ENCODE assay signal across 11 mouse cellular contexts in the genomic region with DNA sequence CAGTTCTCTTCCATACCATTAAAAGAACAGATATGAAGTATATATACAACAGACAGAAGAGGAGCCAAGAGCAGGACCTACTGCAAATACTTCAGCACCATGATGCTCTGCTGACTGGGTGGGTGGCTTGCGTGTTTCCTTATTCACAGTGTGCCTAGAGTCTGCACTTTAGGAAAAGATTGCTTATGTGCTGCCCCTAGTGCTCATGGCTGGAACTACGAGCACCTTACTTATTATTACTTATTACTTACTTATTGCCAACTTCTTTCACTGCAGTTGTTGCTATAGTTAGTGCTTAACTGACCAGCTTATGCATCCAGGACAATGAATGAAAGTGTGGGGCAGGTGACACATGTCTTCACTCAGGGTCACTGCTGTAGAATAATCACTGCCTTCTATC.
DNase-seq lines count a peak whose midpoint lies in the region; ATAC-seq and TF ChIP-seq lines count a peak whose summit lies in the region.
"Had no signal": no experiment of that assay in that cellular context is flagged by ENCODE, and none has a peak within 500 bp of the region (broad histone marks: within the 10 kb centered on the region; RNA-seq: fewer than 3 reads in every experiment).

No protein-coding gene starts in this region.

- no peaks in the 10 kb centered on the region for H3K27me3 ChIP-seq in forebrain, embryonic 14.5 days (replicated peaks; ENCODE audit: control insufficient read depth, insufficient read depth, low read length)
- no peaks in the 10 kb centered on the region for H3K27me3 ChIP-seq in forebrain, embryonic 13.5 days
- no peaks in the 10 kb centered on the region for H3K27me3 ChIP-seq in lung, postnatal 0 days (replicated peaks; ENCODE audit: insufficient read depth, low read length)
- no peaks in the 10 kb centered on the region for H3K27me3 ChIP-seq in Patski
- H3K27me3 ChIP-seq in cerebellum, adult 2 months (ENCODE audit: control insufficient read depth, insufficient read depth, low read length): no peaks in the 10 kb centered on the region

- H3K4me3 ChIP-seq in forebrain, embryonic 14.5 days (ENCODE audit: low read depth, low read length): no peak overlapping the region
- no peak overlapping the region for H3K4me3 ChIP-seq in forebrain, embryonic 13.5 days
- no peak overlapping the region for H3K4me3 ChIP-seq in lung, postnatal 0 days (ENCODE audit: low read depth, low read length)
- H3K4me3 ChIP-seq in cerebellum, adult 2 months (replicated peaks; ENCODE audit: insufficient read depth, low read depth, low read length): no peak overlapping the region

- no peak for TF ChIP-seq EP300 in lung, postnatal 0 days (IDR thresholded peaks at IDR 0.05)

- H3K9me3 ChIP-seq in forebrain, embryonic 14.5 days (replicated peaks; ENCODE audit: control insufficient read depth, low read length): no peaks in the 10 kb centered on the region
- no peaks in the 10 kb centered on the region for H3K9me3 ChIP-seq in forebrain, embryonic 13.5 days (replicated peaks)
- H3K9me3 ChIP-seq in lung, postnatal 0 days (ENCODE audit: low read length): no peaks in the 10 kb centered on the region

- H3K9ac ChIP-seq in forebrain, embryonic 14.5 days (ENCODE audit: low read length): no peak overlapping the region
- H3K9ac ChIP-seq in forebrain, embryonic 13.5 days: no peak overlapping the region
- no peak overlapping the region for H3K9ac ChIP-seq in lung, postnatal 0 days (replicated peaks; ENCODE audit: low read depth)

- no peak for ATAC-seq in forebrain, embryonic 14.5 days
- ATAC-seq in forebrain, embryonic 13.5 days: no peak
- no peak for ATAC-seq in lung, postnatal 0 days
- no peak for ATAC-seq in Patski
- ATAC-seq in megakaryocyte-erythroid progenitor cell, adult 5-6 weeks (replicated peaks; ENCODE audit: low FRiP score, low TSS enrichment, poor library complexity, severe bottlenecking): peak; percentile 55; the same call in 1 of the 2 replicates

- H3K36me3 ChIP-seq in forebrain, embryonic 14.5 days (ENCODE audit: control insufficient read depth, insufficient read depth, low read length): no peaks in the 10 kb centered on the region
- peaks cover 12% of the 10 kb centered on the region; the same call in 1 of the 2 replicates for H3K36me3 ChIP-seq in forebrain, embryonic 13.5 days (ENCODE audit: poor library complexity, severe bottlenecking)
- H3K36me3 ChIP-seq in lung, postnatal 0 days (ENCODE audit: insufficient read depth, low read length): no peaks in the 10 kb centered on the region

- 81% methylated on average over 2 of the region's 2 CpGs for WGBS in forebrain, embryonic 14.5 days
- WGBS in forebrain, embryonic 13.5 days: 79% methylated on average over 2 of the region's 2 CpGs
- whole genome bisulfite sequencing in lung, postnatal 0 days: 74% methylated on average over 2 of the region's 2 CpGs
- WGBS in cerebellum, adult 2 months: 83% methylated on average over 2 of the region's 2 CpGs

- TF ChIP-seq POLR2A in cerebellum, adult 2 months (IDR thresholded peaks at IDR 0.05; ENCODE audit: borderline replicate concordance, insufficient read depth, low read length): no peak

- CTCF ChIA-PET in Patski (lab: Charles Lee): interaction anchor here (1.1 kb wide), 1 partner anchor 9 kb away, joined by 3 read pairs; no protein-coding TSS in a partner anchor

- peak; percentile 45 for TF ChIP-seq CTCF in lung, postnatal 0 days (IDR thresholded peaks at IDR 0.05)
- peak; percentile 46 for TF ChIP-seq CTCF in Patski (IDR thresholded peaks at IDR 0.05)
- no peak for TF ChIP-seq CTCF in cerebellum, adult 2 months (IDR thresholded peaks at IDR 0.05; ENCODE audit: borderline replicate concordance, insufficient read depth, low read depth, low read length)

- in situ Hi-C loops in Patski (cut with MboI; ENCODE audit: low pct_unique_long_range_greater_than_20kb): no loop called here

- DNase-seq in forebrain, embryonic 14.5 days (ENCODE audit: low spot score): peak; percentile 8
- DNase-seq in lung, postnatal 0 days (ENCODE audit: low spot score): peak; percentile 11
- DNase-seq in lung, postnatal 25 days (ENCODE audit: low spot score): no peak
- no peak for DNase-seq in Patski (ENCODE audit: low read depth, low spot score)
- no peak for DNase-seq in cerebellum, adult 2 months
- no peak for DNase-seq in kidney, postnatal 10 days
- DNase-seq: adrenal gland, postnatal 25 days; cerebellum, postnatal 36 days; thymus, postnatal 36 days had no signal

- H3K4me1 ChIP-seq in forebrain, embryonic 14.5 days (ENCODE audit: control insufficient read depth, insufficient read depth, low read length): no peaks in the 10 kb centered on the region
- no peaks in the 10 kb centered on the region for H3K4me1 ChIP-seq in forebrain, embryonic 13.5 days
- no peaks in the 10 kb centered on the region for H3K4me1 ChIP-seq in lung, postnatal 0 days (ENCODE audit: insufficient read depth, low read depth, low read length)
- H3K4me1 ChIP-seq in cerebellum, adult 2 months (ENCODE audit: control insufficient read depth, insufficient read depth, low read length): no peaks in the 10 kb centered on the region

- POLR2A ChIA-PET in Patski (lab: Charles Lee): no interaction called here

- H3K4me2 ChIP-seq in forebrain, embryonic 14.5 days (ENCODE audit: low read length): no peak overlapping the region
- no peak overlapping the region for H3K4me2 ChIP-seq in forebrain, embryonic 13.5 days
- H3K4me2 ChIP-seq in lung, postnatal 0 days (replicated peaks; ENCODE audit: low read depth, low read length): no peak overlapping the region

- no peak overlapping the region for H3K27ac ChIP-seq in forebrain, embryonic 14.5 days (ENCODE audit: low read depth, low read length)
- H3K27ac ChIP-seq in forebrain, embryonic 13.5 days: no peak overlapping the region
- no peak overlapping the region for H3K27ac ChIP-seq in lung, postnatal 0 days (ENCODE audit: low read length)
- no peak overlapping the region for H3K27ac ChIP-seq in cerebellum, adult 2 months (ENCODE audit: insufficient read depth, low read length)

Comparison
In these comparisons a context has a peak if more than half of its experiments do, and no peak if none do; other contexts are left out.
1. DNase-seq: peak in forebrain, embryonic 14.5 days (single experiment) and lung, postnatal 0 days (single experiment); none in lung, postnatal 25 days (single experiment), Patski (single experiment), cerebellum, adult 2 months (0 of 2) and kidney, postnatal 10 days (single experiment).